Mouse (Mus musculus): ENCODE measurements at regions not wholly inside any gene's neighbourhood (a gene's known extent, or its start where the extent isn't known, plus 50 kb on each side); places are given as distances from the start of the nearest gene placed in this dataset.

DNA sequence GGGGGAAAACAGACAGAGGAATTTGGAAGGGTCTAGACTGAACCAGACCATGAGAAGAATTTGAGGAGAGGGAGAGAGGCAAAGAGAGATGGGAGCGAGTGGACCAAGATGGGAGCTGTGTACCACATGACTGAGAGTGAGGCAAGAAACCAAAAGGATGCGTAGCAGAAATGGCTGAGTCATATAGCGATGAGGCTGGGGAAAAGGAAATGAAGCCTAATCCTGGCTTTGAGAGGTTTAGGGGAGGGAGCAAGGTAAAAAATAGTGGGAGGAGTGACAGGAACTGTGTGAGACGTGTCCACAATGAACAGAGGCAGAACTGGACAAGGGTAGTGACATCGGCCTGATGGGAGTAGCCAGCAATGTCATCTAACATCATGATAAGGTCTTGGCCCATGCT, 140.1 kb upstream of the Ednrb start:
- TF ChIP-seq CTCF (IDR thresholded peaks at IDR 0.05; ENCODE audit: insufficient read depth, low read length) (no peak), POLR2A (IDR thresholded peaks at IDR 0.05; ENCODE audit: borderline replicate concordance, extremely low read depth, low read depth, low read length) (no peak)
